Mouse (Mus musculus) MEL (cell line): ENCODE data around the gene Padi4. TPM values are rescaled to one million over a fixed set of nuclear protein-coding genes. Genes with fewer than 3 reads are reported as not detected.

Source experiments
- DNase-seq: peaks from one replicate; pipeline ENCODE4 v3.0.0; 2011; ENCODE audit warnings: low read depth, low spot score
- H3K27ac ChIP-seq: 2 replicates; pipeline ENCODE4 v1.5.1; 2012; ENCODE audit warnings: low read depth, mild to moderate bottlenecking, control low read depth, low read length, moderate library complexity; ENCODE audit not compliant: control insufficient read depth
- H3K27me3 ChIP-seq, 2 experiments: fragments of 150-350 bp in 1 of 2; sonication (generic) in 1 of 2; 2 replicates each; pipeline ENCODE4 v1.6.1; 2012; ENCODE audit warnings: low read length in 2 of 2, mild to moderate bottlenecking in 2 of 2, improper control_type of control experiment in 1 of 2, moderate library complexity in 1 of 2; ENCODE audit not compliant: insufficient read depth in 2 of 2, control insufficient read depth in 1 of 2
- H3K36me3 ChIP-seq, 2 experiments: 2 replicates each; pipeline ENCODE4 v1.6.1; 2012 to 2014; ENCODE audit warnings: low read length in 2 of 2, improper control_type of control experiment in 1 of 2, inconsistent platforms in 1 of 2, mild to moderate bottlenecking in 1 of 2; ENCODE audit not compliant: insufficient read depth in 2 of 2, control insufficient read depth in 1 of 2
- H3K4me1 ChIP-seq, 2 experiments: fragments of 150-350 bp in 1 of 2; sonication (generic) in 1 of 2; 2 replicates each; pipeline ENCODE4 v1.6.1; 2012; ENCODE audit warnings: low read length in 2 of 2, improper control_type of control experiment in 1 of 2, mild to moderate bottlenecking in 1 of 2; ENCODE audit not compliant: insufficient read depth in 2 of 2, control insufficient read depth in 1 of 2
- H3K4me3 ChIP-seq, 2 experiments: fragments of 150-350 bp in 1 of 2; sonication (generic) in 1 of 2; 2 replicates each; pipeline ENCODE4 v1.5.1; 2012; ENCODE audit warnings: low read depth in 2 of 2, low read length in 2 of 2, mild to moderate bottlenecking in 2 of 2, moderate library complexity in 2 of 2, control low read depth in 1 of 2, improper control_type of control experiment in 1 of 2; ENCODE audit not compliant: control insufficient read depth in 1 of 2, insufficient read depth in 1 of 2
- H3K79me2 ChIP-seq: 2 replicates; pipeline ENCODE4 v1.6.1; 2012; ENCODE audit warnings: mild to moderate bottlenecking, low read length, moderate library complexity; ENCODE audit not compliant: control insufficient read depth, poor library complexity, insufficient read depth
- H3K9ac ChIP-seq: 2 replicates; pipeline ENCODE4 v1.6.1; 2012; ENCODE audit warnings: low read depth, mild to moderate bottlenecking, control low read depth, low read length, moderate library complexity; ENCODE audit not compliant: control insufficient read depth, poor library complexity, severe bottlenecking
- H3K9me3 ChIP-seq: fragments of 150-350 bp; sonication (generic); replicated peaks from 2 replicates; pipeline ENCODE4 v1.6.1; 2012; ENCODE audit warnings: mild to moderate bottlenecking, low read length, improper control_type of control experiment, moderate library complexity; ENCODE audit not compliant: insufficient read depth
- BHLHE40 ChIP-seq: IDR thresholded peaks from 2 replicates; pipeline ENCODE4 v1.6.1; 2012; ENCODE audit warnings: low read depth, mild to moderate bottlenecking, inconsistent platforms, low read length, improper control_type of control experiment, borderline replicate concordance
- E2F4 ChIP-seq: IDR thresholded peaks from 2 replicates; pipeline ENCODE4 v1.6.1; 2011; ENCODE audit warnings: low read depth, low read length, improper control_type of control experiment, borderline replicate concordance
- ELF1 ChIP-seq: IDR thresholded peaks from 2 replicates; pipeline ENCODE4 v1.6.1; 2014; ENCODE audit warnings: low read depth, mild to moderate bottlenecking, inconsistent platforms, low read length, improper control_type of control experiment, moderate library complexity
- MAX ChIP-seq: IDR thresholded peaks from 2 replicates; pipeline ENCODE4 v1.6.1; 2011; ENCODE audit warnings: low read length, improper control_type of control experiment
- MAZ ChIP-seq: IDR thresholded peaks from 2 replicates; pipeline ENCODE4 v1.6.1; 2012; ENCODE audit warnings: low read depth, mild to moderate bottlenecking, inconsistent platforms, low read length, improper control_type of control experiment
- MXI1 ChIP-seq: IDR thresholded peaks from 2 replicates; pipeline ENCODE4 v1.6.1; 2011; ENCODE audit warnings: mild to moderate bottlenecking, low read depth, low read length, improper control_type of control experiment
- MYB ChIP-seq: IDR thresholded peaks from 2 replicates; pipeline ENCODE4 v1.6.1; 2011; ENCODE audit warnings: mild to moderate bottlenecking, low read depth, low read length, improper control_type of control experiment
- MYC ChIP-seq: IDR thresholded peaks from 2 replicates; pipeline ENCODE4 v1.6.1; 2011; ENCODE audit warnings: low read depth, mild to moderate bottlenecking, low read length, improper control_type of control experiment, moderate library complexity
- NRF1 ChIP-seq: IDR thresholded peaks from 2 replicates; pipeline ENCODE4 v1.6.1; 2014; ENCODE audit warnings: low read depth, mild to moderate bottlenecking, inconsistent platforms, low read length, improper control_type of control experiment, moderate library complexity; ENCODE audit not compliant: poor library complexity, insufficient read depth, severe bottlenecking
- RAD21 ChIP-seq: IDR thresholded peaks from 2 replicates; pipeline ENCODE4 v1.6.1; 2011; ENCODE audit warnings: mild to moderate bottlenecking, low read depth, low read length, improper control_type of control experiment
- RCOR1 ChIP-seq: IDR thresholded peaks from 2 replicates; pipeline ENCODE4 v1.6.1; 2012; ENCODE audit warnings: low read depth, mild to moderate bottlenecking, inconsistent platforms, low read length, improper control_type of control experiment
- USF2 ChIP-seq, 2 experiments: IDR thresholded peaks; 2 replicates each; pipeline ENCODE4 v1.6.1; 2011 to 2012; ENCODE audit warnings: improper control_type of control experiment in 2 of 2, low read length in 2 of 2, borderline replicate concordance in 1 of 2, inconsistent platforms in 1 of 2, low read depth in 1 of 2, mild to moderate bottlenecking in 1 of 2; ENCODE audit not compliant: insufficient read depth in 1 of 2
- ZKSCAN1 ChIP-seq: IDR thresholded peaks from 2 replicates; pipeline ENCODE4 v1.6.1; 2012; ENCODE audit warnings: low read depth, mild to moderate bottlenecking, inconsistent platforms, low read length, improper control_type of control experiment, moderate library complexity
- ZMIZ1 ChIP-seq: IDR thresholded peaks from 2 replicates; pipeline ENCODE4 v1.6.1; 2012; ENCODE audit warnings: low read depth, mild to moderate bottlenecking, inconsistent platforms, low read length, improper control_type of control experiment, moderate library complexity
- ZNF384 ChIP-seq: IDR thresholded peaks from 2 replicates; pipeline ENCODE4 v1.6.1; 2012; ENCODE audit warnings: low read depth, mild to moderate bottlenecking, inconsistent platforms, low read length, improper control_type of control experiment
- polyA plus RNA-seq, 2 experiments: library from polyadenylated mRNA; stranded (reverse) in 1 of 2; unstranded in 1 of 2; fragments of >175 nt in 1 of 2; fragments of >200 nt in 1 of 2; gene quantifications; 2 replicates each; pipeline versions ENCODE4 v1.2.1 to v1.2.4; 2012; ENCODE audit warnings: low replicate concordance in 2 of 2, low read depth in 1 of 2; ENCODE audit not compliant: insufficient read length in 2 of 2, insufficient read depth in 1 of 2, missing spikeins in 1 of 2
- total RNA-seq: library from RNA; depleted of rRNA; stranded (reverse); fragments of 300-350 nt; gene quantifications from 2 replicates; pipeline ENCODE4 v1.2.3, GENCODE M21; 2012

Gene Padi4
- total and polyA plus RNA-seq, 3 experiments, result not detected

- no peak for TF ChIP-seq ZKSCAN1
Measured at GRCm38 (mm10) chr4:140723801-140724200, 50.2 kb downstream of the Padi4 start (continued).

DNA sequence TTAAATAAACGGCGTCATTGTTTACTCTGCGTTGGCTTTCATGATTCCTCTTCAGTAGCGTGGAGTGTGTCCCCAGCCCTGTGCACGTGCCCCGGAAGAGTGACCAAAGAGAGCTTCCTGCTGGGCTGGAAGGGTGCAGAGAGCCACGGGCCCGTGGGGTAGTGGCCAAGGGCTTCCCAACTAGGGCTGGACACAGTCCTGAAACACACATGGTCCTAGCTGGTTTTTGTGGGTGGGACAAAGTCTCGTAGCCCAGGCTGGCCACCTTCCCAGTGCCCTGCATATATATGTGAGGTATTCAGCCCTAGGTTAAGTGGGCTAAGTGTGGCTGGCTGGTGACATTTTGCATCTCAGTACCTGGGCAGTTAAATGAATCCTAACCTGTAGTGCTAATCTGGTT is 50.8 kb downstream of the Padi4 start:
- Histone ChIP-seq H3K9me3 (no peaks in the 10 kb centered on the region), H3K4me1 (no peaks in the 10 kb centered on the region)
- TF ChIP-seq MXI1, result no peak
- TF ChIP-seq BHLHE40, result no peak
- TF ChIP-seq NRF1, result no peak
- TF ChIP-seq E2F4, result no peak
- no peak for TF ChIP-seq MAX
- TF ChIP-seq, all 39 proteins: peak for 0
- H3K79me2 ChIP-seq, result no peaks in the 10 kb centered on the region
- no peak overlapping the region for H3K27ac ChIP-seq
- H3K4me3 ChIP-seq, result no peak overlapping the region
- peaks cover 0 to 11% of the 10 kb centered on the region in 2 experiments; a peak in 2 of 4 replicates for H3K36me3 ChIP-seq
- H3K27me3 ChIP-seq, result no peaks in the 10 kb centered on the region
- no peak overlapping the region for H3K9ac ChIP-seq
- DNase-seq, result peak; percentile 42

GRCm38 (mm10) chr4:140722710-140723109 is 51.3 kb downstream of the Padi4 start:
- H3K27ac ChIP-seq, result no peak overlapping the region

DNA sequence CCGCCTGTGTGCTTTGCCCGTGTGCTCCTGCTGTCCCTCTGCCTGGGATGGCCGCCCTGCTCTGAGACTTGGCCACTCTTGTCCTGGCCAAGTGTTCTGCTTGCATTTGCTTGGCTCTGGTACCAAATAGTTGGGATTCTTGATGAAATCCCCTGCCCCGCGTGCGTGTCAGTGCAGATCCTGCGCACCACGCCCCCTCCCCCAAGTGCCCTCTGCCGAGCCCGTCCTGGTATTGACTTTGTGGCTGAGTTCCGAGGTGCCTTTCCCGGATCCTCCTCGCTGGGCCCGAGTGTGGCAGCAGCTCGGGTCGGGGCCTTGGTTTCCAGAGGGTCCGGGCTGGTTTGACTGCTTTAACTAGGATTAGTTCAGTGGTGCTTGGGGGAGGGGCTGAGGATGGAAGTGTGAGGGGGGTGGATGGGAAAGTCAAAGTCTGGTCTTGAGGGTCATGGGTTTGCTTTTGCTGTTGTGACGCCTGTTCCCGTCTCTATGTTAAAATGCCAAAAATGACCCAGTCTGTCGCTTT is 52.0 kb downstream of the Padi4 start:
- H3K27ac ChIP-seq, result no peak overlapping the region
- no peak for DNase-seq
- H3K9ac ChIP-seq, result no peak overlapping the region
- H3K27me3 ChIP-seq, result no peaks in the 10 kb centered on the region
- no peak overlapping the region for H3K4me3 ChIP-seq
- H3K9me3 ChIP-seq, result no peaks in the 10 kb centered on the region
- peaks cover 0 to 13% of the 10 kb centered on the region in 2 experiments; a peak in 2 of 4 replicates for H3K36me3 ChIP-seq
- no peak for TF ChIP-seq USF2 (IDR thresholded peaks at IDR 0.05; ENCODE audit: borderline replicate concordance in 1 of 2, insufficient read depth in 1 of 2, low read depth in 1 of 2, low read length in 2 of 2)
- no peak for TF ChIP-seq ZMIZ1
- H3K4me1 ChIP-seq, result no peaks in the 10 kb centered on the region
- H3K79me2 ChIP-seq, result no peaks in the 10 kb centered on the region

More at GRCm38 (mm10) chr4:140722710-140723109, 51.3 kb downstream of the Padi4 start:
- DNase-seq, result no peak
- Histone ChIP-seq H3K36me3 (peaks cover 0 to 11% of the 10 kb centered on the region in 2 experiments; a peak in 2 of 4 replicates), H3K4me1 (no peaks in the 10 kb centered on the region), H3K27me3 (no peaks in the 10 kb centered on the region), H3K9me3 (no peaks in the 10 kb centered on the region), H3K9ac (no peak overlapping the region), H3K4me3 (no peak overlapping the region), H3K79me2 (no peaks in the 10 kb centered on the region)
- no peak for TF ChIP-seq MYB
- TF ChIP-seq ELF1, result no peak
- TF ChIP-seq MAZ, result no peak
- TF ChIP-seq RAD21, result no peak
- no peak for TF ChIP-seq RCOR1
- TF ChIP-seq MYC, result no peak
- no peak for TF ChIP-seq ZNF384
